Mouse (Mus musculus) heart, adult 2 months (tissue): ENCODE measurements around the gene Fam53b. TPM values are rescaled to one million over a fixed set of nuclear protein-coding genes. Genes with fewer than 3 reads are reported as not detected.

Source experiments
- DNase-seq, 2 experiments: peaks; one replicate each; pipeline ENCODE4 v3.0.0; 2021
- H3K27ac ChIP-seq: fragments of 200-600 bp; 2 replicates; pipeline ENCODE4 v1.8.1; 2022
- H3K27me3 ChIP-seq: fragments of 200-500 bp; 2 replicates; pipeline ENCODE4 v1.6.1; 2012; ENCODE audit warnings: mild to moderate bottlenecking, low read length, inconsistent platforms, mixed read lengths; ENCODE audit not compliant: control insufficient read depth, insufficient read depth
- H3K36me3 ChIP-seq: fragments of 200-500 bp; 2 replicates; pipeline ENCODE4 v1.6.1; 2012; ENCODE audit warnings: low read length, inconsistent platforms; ENCODE audit not compliant: control insufficient read depth, insufficient read depth
- H3K4me1 ChIP-seq: fragments of 200-500 bp; 2 replicates; pipeline ENCODE4 v1.6.1; 2011; ENCODE audit warnings: low read length; ENCODE audit not compliant: control insufficient read depth, insufficient read depth
- H3K4me3 ChIP-seq: fragments of 200-600 bp; 2 replicates; pipeline ENCODE4 v1.8.1; 2022
- H3K79me2 ChIP-seq: fragments of 200-500 bp; replicated peaks from 2 replicates; pipeline ENCODE4 v1.6.1; 2012; ENCODE audit warnings: mild to moderate bottlenecking, inconsistent platforms, low read length, moderate library complexity, mixed read lengths; ENCODE audit not compliant: control insufficient read depth, insufficient read depth
- H3K9ac ChIP-seq: fragments of 200-500 bp; 2 replicates; pipeline ENCODE4 v1.6.1; 2012; ENCODE audit warnings: low read depth, mild to moderate bottlenecking, control low read depth, inconsistent platforms, low read length, mixed read lengths
- CTCF ChIP-seq: fragments of 200-600 bp; IDR thresholded peaks from 2 replicates; pipeline ENCODE4 v1.8.1; 2022; ENCODE audit warnings: antibody characterized with exemption, mild to moderate bottlenecking, moderate library complexity
- EP300 ChIP-seq: fragments of 200-500 bp; IDR thresholded peaks from 2 replicates; pipeline ENCODE4 v1.6.1; 2011; ENCODE audit warnings: low read depth, low read length, control low read depth; ENCODE audit not compliant: insufficient read depth
- POLR2A ChIP-seq: fragments of 200-500 bp; IDR thresholded peaks from 2 replicates; pipeline ENCODE4 v1.6.1; 2011; ENCODE audit warnings: mild to moderate bottlenecking, low read depth, low read length, control low read depth; ENCODE audit not compliant: insufficient read depth
- WGBS: fragments of 180-500 bp; shearing (Covaris S2); methylation state at CpG from one replicate; pipeline ENCODE4 v1.1.7; 2018; 5-methylcytosine and 5-hydroxymethylcytosine counted together
- intact Hi-C: fragments of 180-260 bp; cut with DNase I; formaldehyde crosslinking; loops from one replicate; pipeline ENCODE4 v1.15.1; 2025
- polyA plus RNA-seq: library from polyadenylated mRNA; depleted of rRNA; stranded (reverse); fragments of >200 nt; gene quantifications from 2 replicates; pipeline ENCODE4 v1.2.3, GENCODE M21; 2012
- total RNA-seq, 2 experiments: library from RNA; stranded (reverse); gene quantifications; 2 replicates each; pipeline ENCODE4 v1.2.3; 2021

The Fam53b gene
- total and polyA plus RNA-seq, 3 experiments = 22.0 to 26.9 (median 22.5) TPM

DNA sequence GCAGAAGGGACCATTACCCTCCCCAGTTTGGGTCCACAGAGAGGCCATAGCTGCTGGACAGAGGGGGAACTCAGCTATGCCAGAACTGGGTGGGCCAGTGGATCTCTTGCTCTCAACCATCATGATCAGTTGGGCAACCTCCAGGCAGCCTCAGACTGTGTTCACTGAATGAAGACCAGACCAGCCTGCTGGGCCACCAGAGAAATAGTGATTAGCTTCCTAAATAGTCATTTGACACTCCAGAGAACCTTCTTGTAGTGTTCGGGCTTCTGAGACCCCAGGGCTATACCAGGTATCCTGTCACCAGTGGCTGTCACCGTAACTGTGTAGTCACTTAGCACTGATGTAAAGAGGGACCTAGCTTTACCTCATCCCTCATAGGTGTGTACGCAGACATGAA, 131.3 kb downstream of the Fam53b start:
- intact Hi-C loops = no loop called here
- 100% methylated on average over 3 of the region's 3 CpGs for WGBS

DNA sequence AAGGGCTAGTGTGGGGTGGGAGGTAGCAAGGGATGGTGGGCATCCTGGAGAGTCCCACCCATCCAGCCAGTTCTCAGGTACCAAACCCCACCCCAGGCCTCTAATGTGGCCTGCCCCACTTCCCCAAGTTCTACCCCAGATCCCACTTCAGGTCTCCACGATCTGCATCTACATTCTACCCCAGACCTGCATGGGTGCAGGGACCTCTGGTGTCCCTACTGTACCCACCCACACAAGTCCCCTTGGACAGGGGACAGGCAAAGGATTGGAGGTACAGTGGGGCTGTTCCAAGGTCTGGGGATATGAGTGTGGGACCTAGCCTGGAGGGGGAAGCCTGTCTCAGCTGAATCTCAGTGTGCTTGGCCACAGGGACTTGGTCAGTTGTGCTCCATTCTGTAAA, 131.9 kb downstream of the Fam53b start:
- Histone ChIP-seq H3K79me2 (no peaks in the 10 kb centered on the region), H3K27ac (no peak overlapping the region; the same call in 1 of the 2 replicates), H3K4me1 (peaks cover 14% of the 10 kb centered on the region), H3K4me3 (no peak overlapping the region), H3K9ac (no peak overlapping the region), H3K36me3 (no peaks in the 10 kb centered on the region), H3K27me3 (no peaks in the 10 kb centered on the region)
- WGBS = 92% methylated on average over 1 of the region's 1 CpGs
- TF ChIP-seq POLR2A = no peak
- no peak for TF ChIP-seq EP300
- no peak for TF ChIP-seq CTCF
- intact Hi-C loops = no loop called here
- DNase-seq = no peak

More for the DNA sequence above, 131.3 kb downstream of the Fam53b start:
- no peak for DNase-seq
- H3K27me3 ChIP-seq = no peaks in the 10 kb centered on the region
- no peak overlapping the region for H3K4me3 ChIP-seq
- no peaks in the 10 kb centered on the region for H3K79me2 ChIP-seq
- peaks cover 14% of the 10 kb centered on the region for H3K4me1 ChIP-seq
- H3K36me3 ChIP-seq = no peaks in the 10 kb centered on the region
- no peak overlapping the region for H3K27ac ChIP-seq
- TF ChIP-seq CTCF = no peak
- TF ChIP-seq EP300 = no peak
- TF ChIP-seq POLR2A = no peak
- H3K9ac ChIP-seq = no peak overlapping the region

DNA sequence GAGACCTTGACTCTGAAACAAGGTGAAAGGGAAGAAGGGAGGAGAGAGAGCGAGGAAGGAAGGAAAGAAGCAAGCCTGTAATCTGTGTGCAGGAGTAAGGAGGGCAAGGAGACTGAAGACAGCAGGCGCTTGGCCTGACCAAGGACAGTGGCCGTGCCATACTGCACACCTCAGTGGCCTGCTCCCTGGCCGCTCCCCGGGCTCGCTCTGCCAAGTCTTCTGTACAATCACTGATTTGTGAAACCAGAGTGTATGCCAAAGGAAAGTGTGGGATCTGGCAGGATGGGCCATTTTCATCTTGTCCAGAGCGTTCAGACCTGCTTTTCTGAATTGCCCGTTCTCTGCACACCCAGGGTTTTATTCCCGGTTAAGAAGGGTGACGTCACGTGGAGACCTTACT, 132.4 kb downstream of the Fam53b start:
- H3K9ac ChIP-seq = no peak overlapping the region
- no peaks in the 10 kb centered on the region for H3K36me3 ChIP-seq
- peaks cover 11% of the 10 kb centered on the region for H3K4me1 ChIP-seq
- intact Hi-C loops = no loop called here
- no peak overlapping the region for H3K4me3 ChIP-seq
- WGBS = 62% methylated on average over 11 of the region's 11 CpGs
- no peaks in the 10 kb centered on the region for H3K27me3 ChIP-seq
- peak in 1 of 2 experiments; percentile 57 for DNase-seq
- TF ChIP-seq EP300 (0 out of 2 replicates have a peak, but pooled peaks have one; percentile 41), POLR2A (no peak), CTCF (no peak)
- no peak overlapping the region for H3K27ac ChIP-seq
- H3K79me2 ChIP-seq = no peaks in the 10 kb centered on the region

DNA sequence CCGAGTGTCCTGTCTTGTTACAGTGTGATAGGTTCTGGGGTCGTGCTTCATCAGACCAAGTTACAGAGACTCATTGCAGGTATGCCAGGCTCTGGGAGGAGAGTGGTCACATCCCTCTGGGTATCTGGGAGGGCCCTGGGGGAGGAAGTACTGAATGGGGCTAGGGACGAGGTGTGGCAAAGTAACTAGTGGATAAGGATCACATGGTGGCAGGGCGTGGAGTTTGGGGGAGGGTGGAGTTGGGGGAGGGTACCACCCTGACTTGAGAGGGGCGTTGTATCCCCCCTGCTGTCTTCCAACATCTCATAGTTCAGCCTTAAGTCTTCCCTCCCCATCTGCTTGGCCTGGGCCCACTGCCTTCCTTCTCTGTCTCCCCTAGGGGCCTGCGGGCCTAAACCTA, 134.1 kb downstream of the Fam53b start:
- no peak for DNase-seq
- no peak overlapping the region for H3K9ac ChIP-seq
- H3K4me1 ChIP-seq = peaks cover 12% of the 10 kb centered on the region
- intact Hi-C loops = no loop called here
- H3K27ac ChIP-seq = no peak overlapping the region
- no peaks in the 10 kb centered on the region for H3K36me3 ChIP-seq
- 76% methylated on average over 6 of the region's 6 CpGs for WGBS
- no peak overlapping the region for H3K4me3 ChIP-seq
- no peaks in the 10 kb centered on the region for H3K27me3 ChIP-seq
- H3K79me2 ChIP-seq = no peaks in the 10 kb centered on the region
- TF ChIP-seq POLR2A = no peak
- no peak for TF ChIP-seq CTCF
- TF ChIP-seq EP300 = no peak

DNA sequence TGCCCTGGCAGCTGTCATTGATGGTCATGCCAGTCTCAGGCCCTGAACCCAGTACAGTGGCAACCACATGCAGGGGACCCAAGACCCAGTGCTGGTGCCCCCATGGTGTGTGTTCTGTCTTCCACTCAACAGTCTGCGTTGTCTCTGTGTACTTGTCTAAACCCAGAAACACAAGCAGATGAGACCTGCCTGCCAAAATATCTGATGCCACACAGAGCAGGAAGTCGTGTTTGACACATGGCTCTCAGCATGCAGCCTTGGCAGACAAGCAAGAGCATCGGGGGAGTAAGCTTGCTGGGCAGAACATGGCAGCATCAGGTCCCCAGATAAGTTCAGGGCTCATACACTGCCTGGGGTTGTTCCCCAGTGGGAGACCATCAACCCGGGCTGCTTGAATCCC, 134.6 kb downstream of the Fam53b start:
- 39% methylated on average over 4 of the region's 4 CpGs for WGBS
- Histone ChIP-seq H3K9ac (no peak overlapping the region), H3K79me2 (no peaks in the 10 kb centered on the region), H3K27me3 (no peaks in the 10 kb centered on the region), H3K36me3 (no peaks in the 10 kb centered on the region), H3K4me1 (peaks cover 15% of the 10 kb centered on the region), H3K4me3 (no peak overlapping the region), H3K27ac (no peak overlapping the region)
- intact Hi-C loops = no loop called here
- TF ChIP-seq POLR2A (no peak), CTCF (no peak), EP300 (no peak)
- DNase-seq = no peak

DNA sequence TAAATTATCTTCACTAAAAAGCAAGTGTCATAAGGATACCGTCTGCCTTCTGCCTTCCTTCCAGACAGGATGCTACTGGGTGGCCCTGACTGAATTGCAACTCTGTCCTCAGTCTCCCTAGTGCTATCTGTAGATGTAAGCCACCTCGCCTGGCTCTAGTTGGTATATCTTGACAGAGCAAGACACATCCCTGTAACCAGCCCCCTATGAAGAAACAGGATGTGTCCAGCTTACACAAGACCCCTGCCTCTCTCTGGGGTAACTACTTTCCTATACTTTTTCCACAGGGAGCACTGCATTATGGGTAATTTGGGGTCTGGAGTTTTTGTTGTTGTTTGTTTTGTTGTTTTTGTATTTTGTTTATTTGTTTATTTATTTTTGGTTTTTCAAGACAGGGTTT, 137.8 kb downstream of the Fam53b start:
- TF ChIP-seq POLR2A (no peak), CTCF (no peak), EP300 (no peak)
- Histone ChIP-seq H3K36me3 (peaks cover 3% of the 10 kb centered on the region; the same call in 1 of the 2 replicates), H3K4me1 (peaks cover 31% of the 10 kb centered on the region), H3K27ac (no peak overlapping the region), H3K4me3 (no peak overlapping the region), H3K27me3 (no peaks in the 10 kb centered on the region), H3K9ac (no peak overlapping the region), H3K79me2 (no peaks in the 10 kb centered on the region)
- intact Hi-C loops = no loop called here
- DNase-seq = no peak
- WGBS = 78% methylated on average over 2 of the region's 2 CpGs
